Mouse (Mus musculus) ES-Bruce4 (cell line): ENCODE measurements at regions not wholly inside any gene's neighbourhood (a gene's known extent, or its start where the extent isn't known, plus 50 kb on each side); places are given as distances from the start of the nearest gene placed in this dataset.

Experiments used
- CTCF ChIP-seq: IDR thresholded peaks from one replicate; pipeline ENCODE4 v1.8.1; 2011; ENCODE audit warnings: low read depth, low read length
- POLR2A ChIP-seq: IDR thresholded peaks from one replicate; pipeline ENCODE4 v1.8.1; 2011; ENCODE audit warnings: low read length; ENCODE audit not compliant: insufficient read depth

DNA sequence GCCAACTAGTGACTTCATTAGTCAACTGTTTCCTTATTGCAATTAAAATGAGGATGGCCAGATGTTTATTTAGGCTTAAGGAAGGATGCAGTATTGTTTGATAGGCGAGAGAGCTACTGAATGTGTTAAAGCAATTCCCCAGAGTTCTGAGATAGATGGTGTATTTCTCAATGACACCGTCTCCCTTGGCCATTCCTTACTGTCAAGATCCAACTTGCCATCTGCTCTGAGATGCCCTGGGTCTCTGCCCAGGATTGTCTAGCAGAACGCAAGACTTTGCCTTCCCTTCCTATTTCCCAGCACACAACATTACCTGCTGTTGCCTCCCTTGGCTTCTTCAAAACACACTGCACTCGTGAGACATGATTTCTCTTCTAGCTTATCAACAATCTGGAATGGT lies 690.5 kb upstream of the Car8 start:
- TF ChIP-seq CTCF: no peak
- TF ChIP-seq POLR2A: no peak
